Mouse (Mus musculus): ENCODE data around the gene Csnk2b. TPM values are rescaled to one million over a fixed set of nuclear protein-coding genes. Genes with fewer than 3 reads are reported as not detected.
"Not testable (repeated sequence)": the region's sequence is repeated elsewhere in the genome, so short reads cannot be mapped to it uniquely, and the experiment has no call there.

Gene Csnk2b
- total RNA-seq, 2 experiments from 2014 or later: 375 to 443 TPM

DNA sequence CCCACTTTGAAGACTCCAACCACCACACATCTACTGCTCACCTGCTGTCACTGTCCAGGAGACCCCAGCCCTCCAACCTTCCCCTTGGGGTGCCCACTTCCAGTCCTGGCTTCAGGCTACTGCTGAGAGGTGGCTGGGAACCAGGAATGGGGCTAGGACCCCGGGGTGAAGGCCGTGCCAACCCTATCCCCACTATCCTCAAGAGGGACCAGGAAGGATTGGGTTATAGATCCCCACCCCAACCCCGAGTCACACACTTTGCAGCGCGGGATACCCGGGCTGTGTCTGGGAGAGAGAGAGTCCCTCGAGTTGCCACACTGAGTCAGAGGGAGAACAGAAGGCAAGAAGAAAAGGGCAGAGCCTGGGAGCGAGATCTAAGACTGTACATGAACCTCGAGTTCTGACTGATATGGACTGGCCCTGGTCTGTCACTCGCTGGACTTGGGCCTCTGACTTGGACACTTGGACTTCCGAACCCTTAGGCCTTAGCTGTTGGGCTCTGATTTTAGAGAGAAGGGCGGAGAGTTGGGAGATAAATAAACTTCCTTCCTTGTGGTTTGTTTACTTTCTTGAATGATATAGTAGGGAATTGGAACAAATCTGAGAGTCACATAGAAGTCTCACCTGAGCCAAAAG lies 2.5 kb upstream of the Csnk2b start:
- ATAC-seq (replicated peaks; ENCODE audit: poor library complexity): not testable (repeated sequence)

DNA sequence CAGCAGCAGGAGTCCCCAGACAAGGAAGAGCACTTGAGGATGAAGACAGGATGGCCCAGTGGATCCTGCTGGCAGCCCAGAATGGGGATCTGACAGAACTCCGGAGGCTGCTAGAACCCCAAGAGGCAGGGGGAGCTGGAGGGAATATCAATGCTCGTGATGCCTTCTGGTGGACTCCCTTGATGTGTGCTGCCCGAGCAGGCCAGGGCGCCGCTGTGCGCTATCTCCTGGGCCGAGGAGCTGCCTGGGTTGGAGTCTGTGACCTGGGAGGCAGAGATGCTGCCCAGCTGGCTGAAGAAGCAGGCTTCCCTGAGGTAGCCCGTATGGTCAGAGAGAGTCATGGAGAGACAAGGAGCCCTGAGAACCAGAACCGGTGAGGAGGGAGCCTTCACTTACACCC lies 1.4 kb upstream of the Csnk2b start:
- ATAC-seq (replicated peaks; ENCODE audit: poor library complexity): not testable (repeated sequence)

DNA sequence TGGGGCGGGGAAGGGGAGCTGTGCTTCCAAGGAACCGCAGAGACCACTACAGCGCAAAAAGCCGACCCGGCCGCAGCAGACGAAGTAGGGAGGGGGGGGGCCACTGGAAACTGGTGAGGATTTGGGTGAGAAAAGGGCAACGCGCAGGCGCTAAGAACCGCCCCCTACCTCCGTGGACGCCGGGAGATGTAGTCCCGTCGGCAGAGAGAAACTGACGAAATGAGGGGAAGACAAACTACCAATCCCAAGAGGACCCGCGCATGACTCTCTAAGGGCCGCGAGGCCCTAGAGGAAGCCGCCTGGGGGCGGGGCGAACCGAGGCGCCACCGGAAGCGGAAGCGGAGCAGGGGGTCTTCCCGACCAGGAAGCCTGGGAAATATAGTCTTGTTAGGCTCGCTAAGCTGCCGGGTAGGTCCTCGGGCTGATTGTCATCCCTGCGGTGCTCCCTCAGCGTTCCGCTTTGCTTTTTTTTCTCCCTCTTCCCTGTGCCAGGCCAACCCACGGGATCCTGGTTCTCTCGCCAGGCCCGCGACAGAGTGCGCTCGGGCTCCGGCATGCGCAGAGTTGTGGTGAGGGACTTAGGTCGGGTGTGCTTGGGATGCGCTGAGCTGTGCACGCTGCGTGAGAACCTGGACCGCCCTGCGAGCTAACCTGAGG lies 582 bp downstream of the Csnk2b start, which contains the start of gene Gpank1:
Gene Gpank1 (plus strand): TSS at position 313 of the 657 bp plus-strand sequence.
- ATAC-seq (replicated peaks; ENCODE audit: poor library complexity): peak; percentile 89

DNA sequence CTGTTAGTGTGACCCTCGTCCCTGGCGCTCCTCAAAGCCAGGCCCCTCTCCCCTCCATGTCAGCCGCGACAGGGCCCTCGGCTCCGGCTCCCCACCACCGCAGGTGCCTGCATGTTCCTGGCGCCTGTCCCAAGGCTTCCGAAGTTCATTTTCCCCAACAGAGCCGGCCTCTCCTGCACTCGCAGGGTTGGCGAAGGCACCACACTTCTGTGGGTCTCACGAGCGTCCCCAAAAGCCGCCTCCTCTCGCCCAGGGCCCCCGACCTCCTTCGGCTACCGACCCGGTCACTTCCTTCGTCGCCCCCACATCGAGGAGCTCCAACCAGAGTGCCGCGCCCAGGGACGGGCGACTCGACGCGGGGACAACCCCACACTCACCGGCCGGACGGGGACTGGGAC lies 1.1 kb downstream of the Csnk2b start:
- no peak for ATAC-seq (replicated peaks; ENCODE audit: poor library complexity)

DNA sequence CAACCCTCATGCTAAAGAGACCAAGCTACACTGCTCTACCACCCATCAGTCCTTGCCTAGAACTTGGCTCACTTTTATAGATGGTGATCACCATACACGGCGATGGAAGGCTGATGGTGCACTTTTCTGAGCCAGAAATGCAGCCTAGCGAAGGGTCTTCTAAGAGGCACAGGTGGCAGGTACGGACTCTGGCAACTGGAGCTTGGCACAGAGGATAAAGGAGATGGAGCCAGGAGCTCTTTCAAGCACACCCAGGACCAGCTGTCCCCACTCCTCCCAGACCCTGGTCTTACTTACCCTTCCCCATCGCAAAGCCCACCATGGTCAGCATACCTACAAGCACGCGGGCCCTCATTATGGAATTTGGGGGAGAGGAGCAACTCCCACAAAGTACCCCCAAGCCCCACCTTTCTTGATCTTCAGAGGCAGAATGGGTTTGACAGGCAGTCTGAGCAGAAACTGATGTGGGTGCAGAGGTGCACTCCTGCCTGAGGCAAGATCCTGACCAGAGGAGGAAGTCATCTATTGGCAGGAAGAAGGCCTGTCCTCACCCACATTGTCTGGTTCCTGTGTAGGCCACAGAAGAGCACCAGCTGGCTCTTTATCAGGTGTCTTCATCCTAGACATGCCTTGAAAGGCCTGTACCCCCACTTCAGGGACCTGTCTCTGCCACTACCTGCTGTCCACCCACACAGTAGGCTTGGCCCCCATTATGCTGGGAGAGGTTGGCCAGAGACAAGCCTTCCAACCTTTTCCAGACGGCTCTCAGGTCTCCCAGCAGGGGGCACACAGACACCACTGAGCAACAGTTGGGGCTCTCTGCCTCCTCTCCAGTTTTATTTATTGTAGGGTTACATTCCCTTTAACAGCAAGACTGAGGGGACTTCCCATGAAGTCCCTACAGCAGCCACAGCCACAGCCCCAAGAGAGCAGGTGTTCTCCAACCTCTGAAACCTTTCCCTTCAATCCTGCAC lies 6.5 kb downstream of the Csnk2b start, which contains the start of gene Ly6g5b:
Gene Ly6g5b (minus strand): TSS at position 383 of the 974 bp plus-strand sequence.
- ATAC-seq (replicated peaks; ENCODE audit: poor library complexity): peak; percentile 73

DNA sequence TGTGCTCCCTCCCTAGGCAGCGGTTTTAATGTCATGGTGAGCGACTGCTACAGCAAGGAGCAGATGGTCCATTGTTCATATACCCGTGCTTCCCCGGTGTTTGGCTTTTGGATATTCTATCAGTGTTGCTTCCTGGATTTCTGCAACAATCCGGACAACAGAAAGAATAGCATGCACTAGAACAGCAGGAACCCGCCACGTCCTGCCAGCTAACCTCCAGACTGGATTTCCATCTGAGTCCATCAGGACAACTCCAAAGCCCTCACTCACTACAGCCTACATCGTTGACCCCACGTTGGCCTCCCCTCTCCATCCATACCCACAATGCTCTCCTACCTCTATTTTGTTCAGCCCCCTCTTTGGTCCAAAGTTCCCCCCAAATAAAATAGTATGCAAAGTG lies 10.1 kb downstream of the Csnk2b start:
- no peak for ATAC-seq (replicated peaks; ENCODE audit: poor library complexity)

DNA sequence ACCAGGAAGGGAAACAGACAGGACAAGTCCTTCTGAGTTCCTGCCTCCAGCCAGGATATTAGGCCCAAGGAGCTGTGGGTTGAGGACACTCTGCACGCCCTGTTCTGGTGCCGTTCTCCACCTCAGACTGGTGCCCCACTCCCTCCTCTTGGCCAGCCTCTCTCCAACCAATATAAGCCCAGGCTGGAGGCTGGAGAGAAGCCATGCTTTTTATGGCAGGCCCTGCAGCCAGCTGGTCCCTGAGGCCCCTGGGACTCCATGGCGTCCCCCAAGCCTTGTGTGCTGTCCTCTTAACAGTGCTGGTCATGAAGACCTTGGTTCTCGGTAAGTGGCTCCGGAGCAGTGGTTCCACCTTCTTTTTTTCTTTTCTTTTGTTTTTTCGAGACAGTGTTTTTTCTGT lies 13.8 kb downstream of the Csnk2b start, which contains the start of gene Ly6g5c:
Gene Ly6g5c (plus strand): TSS at position 183 of the 400 bp plus-strand sequence.
- no peak for ATAC-seq (replicated peaks; ENCODE audit: poor library complexity)

DNA sequence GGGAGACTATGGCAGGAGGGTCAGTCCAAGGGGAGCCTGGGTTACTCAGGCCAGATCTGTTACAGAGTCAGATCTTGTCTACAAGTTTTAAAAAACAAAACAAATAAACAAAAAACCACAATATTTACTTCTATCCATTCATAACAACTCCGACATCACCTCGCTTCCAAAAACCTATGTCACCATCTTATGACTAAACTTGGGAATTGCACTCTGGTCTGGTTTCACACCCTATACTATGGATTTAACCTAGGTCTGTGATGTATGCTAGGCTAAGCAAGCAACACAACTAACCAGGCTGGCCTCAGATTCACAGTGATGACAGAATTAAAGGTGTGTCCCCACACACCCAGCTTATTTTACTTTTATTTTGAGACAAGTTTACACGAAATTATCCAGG lies 15.3 kb downstream of the Csnk2b start:
- ATAC-seq (replicated peaks; ENCODE audit: poor library complexity): no peak

DNA sequence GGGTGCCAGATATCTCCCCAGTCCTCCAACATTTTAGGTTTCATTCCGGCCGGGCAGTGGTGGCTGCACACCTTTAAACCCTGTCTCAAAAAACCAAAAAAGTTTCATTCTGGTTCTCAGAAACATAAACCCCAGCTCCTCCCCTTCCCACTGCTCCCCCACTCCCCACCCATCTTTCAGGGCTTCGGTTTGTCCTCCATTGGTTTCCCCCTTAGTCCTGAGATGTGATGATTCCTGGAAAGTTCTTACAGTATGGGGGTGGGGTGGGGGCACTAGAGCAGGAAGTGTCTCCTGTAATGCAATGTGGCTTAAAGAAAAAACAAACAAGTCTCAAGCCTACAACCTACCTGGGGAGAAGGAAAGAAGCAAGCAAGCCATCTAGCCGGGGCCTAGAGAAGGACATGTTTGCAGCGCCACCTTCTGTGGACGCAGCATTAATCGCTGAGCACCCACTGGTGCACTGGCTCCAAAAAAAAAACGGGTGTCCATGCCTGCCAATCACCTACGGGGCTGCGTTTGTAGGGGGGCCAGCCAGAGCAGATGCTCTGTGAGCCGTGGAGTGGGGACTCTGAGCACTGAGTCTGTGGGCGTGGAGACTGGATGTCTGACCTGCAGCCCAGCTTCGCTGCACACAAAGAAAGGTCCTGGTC lies 16.0 kb downstream of the Csnk2b start:
- peak; percentile 51 for ATAC-seq (replicated peaks; ENCODE audit: poor library complexity)

DNA sequence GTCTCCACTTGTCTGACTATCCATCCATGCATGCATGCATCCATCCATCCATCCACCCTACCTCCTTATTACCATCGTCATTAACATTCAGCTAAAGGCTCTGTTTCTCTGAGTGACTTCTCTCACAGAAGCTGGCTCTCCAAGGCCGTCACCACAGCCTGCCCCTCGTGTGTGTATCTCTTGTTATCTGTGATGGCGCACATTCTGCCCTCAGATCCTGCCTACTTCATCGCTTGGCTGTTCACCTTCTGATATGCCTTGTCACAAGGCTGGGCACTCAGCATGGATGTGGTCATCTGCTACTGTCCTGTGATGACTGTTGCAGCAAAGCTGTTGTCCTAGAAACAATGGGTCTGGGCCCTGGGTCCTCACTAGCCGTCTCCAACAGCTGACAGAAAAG lies 17.1 kb downstream of the Csnk2b start:
- peak; percentile 84 for ATAC-seq (replicated peaks; ENCODE audit: poor library complexity)

DNA sequence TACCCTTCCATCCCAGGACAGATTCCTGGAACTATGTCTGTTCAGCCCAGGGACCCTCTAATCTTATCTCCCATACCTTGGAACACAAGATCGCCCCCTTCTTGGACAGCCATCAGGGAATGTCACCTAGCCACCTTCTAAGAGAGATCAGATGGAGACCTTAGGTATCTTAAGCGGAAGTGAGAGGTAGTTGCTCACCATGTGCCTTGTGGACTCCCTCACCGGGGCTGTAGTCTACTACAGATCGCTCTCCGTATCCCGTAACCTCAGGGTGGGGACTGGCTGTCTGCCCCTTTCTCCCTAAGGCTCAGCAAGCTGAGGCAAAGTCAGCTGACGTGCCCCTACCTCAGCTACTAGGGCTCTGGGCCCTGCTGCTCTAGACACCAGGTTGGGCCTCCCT lies 17.8 kb downstream of the Csnk2b start:
- no peak for ATAC-seq (replicated peaks; ENCODE audit: poor library complexity)

DNA sequence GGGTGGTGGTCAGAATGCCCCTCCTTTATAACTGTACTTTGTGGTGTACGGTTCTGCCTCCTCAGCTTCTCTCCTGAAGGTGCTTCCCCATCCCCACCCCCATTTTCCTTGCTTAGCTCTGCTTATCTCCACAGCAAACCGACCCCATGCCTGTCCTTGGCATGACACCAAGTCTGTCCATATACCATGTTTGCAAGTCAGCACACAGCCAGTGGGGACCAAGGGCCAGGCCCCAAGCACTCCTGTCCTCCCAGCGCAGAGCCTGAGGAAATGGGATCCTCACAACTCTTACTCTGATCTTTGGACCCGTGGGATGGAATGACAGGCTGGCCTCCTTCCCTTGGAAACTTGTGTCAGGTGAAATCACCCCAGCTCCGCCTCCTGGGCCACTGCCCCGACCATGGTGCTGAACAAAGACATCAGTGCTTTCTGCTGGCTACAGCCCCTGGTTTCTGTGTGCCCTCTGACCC lies 18.6 kb downstream of the Csnk2b start:
- peak; percentile 21 for ATAC-seq (replicated peaks; ENCODE audit: poor library complexity)

DNA sequence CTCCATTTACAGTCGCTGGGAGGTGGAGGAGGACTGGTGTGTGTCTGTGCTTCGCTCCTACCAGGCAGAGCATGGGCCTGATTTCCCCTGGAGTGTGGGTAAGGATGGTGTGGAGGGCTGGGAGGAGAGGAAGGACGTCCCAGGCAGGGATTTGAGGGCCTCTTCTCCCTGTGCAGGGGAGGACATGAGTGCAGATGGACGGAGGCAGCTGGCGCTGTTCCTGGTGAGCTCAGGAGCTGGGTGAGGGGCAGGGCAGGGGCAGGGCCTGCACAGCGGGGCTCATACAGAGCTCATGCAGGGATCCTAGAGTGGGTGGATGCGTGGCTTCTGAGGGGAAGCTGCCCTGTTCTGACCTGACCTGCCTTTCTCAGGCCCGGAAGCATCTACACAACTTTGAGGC lies 19.6 kb downstream of the Csnk2b start:
- ATAC-seq (replicated peaks; ENCODE audit: poor library complexity): no peak

DNA sequence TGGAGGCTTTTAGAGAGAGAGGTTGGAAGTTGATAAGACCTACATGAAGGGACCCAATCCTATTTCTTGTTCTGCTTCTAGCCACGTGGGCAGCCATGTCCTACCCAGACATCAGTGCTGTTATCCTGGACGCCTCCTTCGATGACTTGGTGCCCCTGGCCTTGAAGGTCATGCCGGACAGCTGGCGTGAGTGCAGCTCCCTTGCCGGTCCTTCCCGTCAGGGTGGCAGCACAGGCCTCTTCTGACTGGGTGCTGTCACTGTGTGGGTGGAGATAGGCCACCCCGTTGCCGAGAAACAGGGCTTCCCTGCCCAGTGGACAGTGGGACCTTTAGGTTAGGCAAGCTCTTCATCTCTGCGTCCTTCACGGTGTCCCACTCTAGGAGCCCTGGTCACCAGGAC lies 20.7 kb downstream of the Csnk2b start:
- no peak for ATAC-seq (replicated peaks; ENCODE audit: poor library complexity)

DNA sequence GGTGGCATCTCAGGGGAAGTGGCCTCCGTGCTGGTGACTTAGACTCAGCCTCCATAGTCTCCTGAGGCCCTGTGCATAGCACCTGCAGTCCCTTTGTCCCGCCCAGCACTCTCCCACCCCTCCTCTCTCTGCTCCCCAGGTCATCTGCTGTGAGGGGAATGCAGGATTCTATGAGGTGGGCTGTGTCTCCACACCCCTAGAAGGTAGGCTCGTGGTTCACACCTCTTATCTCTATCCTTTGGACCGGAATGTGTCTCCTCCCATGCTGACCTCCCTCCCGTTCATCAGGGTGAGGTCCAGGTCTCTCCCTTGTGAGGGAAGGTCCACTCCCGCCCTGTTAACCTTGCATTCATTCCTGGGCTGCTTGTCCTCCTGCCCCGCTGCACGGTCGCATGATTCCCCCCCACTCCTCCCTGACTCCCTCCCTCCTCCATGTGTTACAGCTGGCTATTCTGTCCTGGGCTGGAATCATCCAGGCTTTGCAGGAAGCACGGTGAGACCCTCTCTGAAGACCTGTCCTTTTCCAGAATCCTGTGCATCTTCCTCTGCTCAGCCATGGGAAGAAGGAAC lies 21.6 kb downstream of the Csnk2b start:
- no peak for ATAC-seq (replicated peaks; ENCODE audit: poor library complexity)

DNA sequence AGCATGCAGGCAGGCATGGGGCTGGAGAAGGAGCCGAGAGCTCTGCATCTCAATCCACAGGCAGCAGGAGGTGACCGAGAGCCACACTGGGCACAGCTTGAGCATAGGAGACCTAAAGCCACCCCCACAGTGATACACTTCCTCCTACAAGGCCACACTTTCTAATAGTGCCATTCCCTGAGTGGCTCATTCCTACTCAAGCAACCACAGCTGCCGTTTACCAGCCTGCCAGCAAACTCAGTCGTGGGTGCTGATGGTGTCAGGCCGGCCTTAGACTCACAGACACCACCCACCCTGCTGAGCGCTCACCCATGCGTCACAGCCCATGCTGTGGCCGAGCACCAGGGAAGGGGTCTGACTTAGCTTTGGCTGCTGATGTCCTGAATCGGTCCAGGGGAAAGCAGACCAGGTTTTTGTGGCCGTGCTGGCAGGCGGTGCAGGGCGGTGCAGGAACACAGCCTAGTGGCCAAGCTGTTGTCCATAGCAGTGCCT lies 24.6 kb downstream of the Csnk2b start:
- no peak for ATAC-seq (replicated peaks; ENCODE audit: poor library complexity)

DNA sequence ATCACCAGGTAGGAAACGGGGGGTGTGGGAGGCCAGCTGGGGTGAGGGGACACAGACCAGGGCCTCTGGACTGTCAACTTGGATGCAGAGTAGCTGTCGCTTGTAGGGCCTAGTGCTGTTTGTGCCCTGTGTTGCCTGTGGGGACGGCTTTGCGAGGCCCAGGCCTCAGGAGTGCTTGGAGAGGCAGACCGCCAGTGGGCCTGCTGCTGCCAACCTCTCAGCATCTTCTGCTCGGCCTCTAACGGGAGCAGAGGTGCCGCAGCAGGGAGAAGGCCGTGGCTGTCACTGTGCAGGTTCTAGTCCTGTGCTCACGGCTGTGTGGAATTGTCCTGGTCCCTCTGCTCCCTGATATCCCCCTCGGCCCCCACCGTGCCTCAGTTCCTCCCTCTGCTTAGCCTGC lies 25.3 kb downstream of the Csnk2b start:
- ATAC-seq (replicated peaks; ENCODE audit: poor library complexity): no peak

DNA sequence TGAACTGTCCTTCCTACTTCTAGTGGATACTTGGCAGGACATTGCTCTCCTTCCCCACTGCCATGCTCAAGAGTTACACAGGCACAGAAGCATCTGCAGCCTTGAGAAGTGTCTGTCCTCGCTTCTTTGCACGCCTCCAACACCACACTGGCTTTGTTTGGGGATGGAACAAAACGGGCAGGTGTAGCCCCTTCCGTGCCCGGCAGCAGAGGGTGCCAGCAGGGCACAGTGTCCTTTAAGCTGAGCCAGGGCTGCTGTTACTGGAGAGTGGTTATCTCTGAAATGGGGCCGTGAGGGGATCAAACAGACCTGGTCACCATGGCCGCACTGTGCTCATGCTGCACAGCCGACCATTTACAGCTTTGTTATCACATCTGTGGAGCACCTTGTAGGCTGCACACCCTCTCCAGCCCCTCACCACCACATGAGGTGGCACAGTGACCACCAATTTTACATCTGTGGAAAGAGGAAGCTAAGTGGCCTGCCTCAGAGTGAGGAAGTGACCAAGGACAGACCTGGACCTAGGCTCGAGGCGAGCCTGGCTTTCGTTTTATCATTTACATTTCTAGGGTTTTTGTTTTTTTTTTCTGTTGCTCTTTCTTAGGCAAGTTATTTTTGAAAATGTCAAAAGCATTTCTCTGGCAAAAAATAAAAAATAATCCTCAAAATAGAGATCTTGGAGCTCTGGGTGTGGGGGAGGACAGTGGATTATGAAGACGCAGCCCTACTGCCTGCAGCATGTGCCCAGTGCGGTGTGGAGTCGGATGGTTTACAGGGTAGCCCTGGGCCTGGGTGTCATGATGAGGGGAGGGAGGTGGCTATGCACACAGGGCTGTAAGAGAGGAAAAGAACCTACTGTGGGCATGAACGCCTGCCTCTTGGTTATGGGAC lies 27.1 kb downstream of the Csnk2b start:
- ATAC-seq (replicated peaks; ENCODE audit: poor library complexity): no peak

Data from megakaryocyte progenitor cell, adult 5-6 weeks (primary cell).